Mouse (Mus musculus) hindbrain, embryonic 13.5 days (tissue): ENCODE results near the gene Sec24c. TPM values are rescaled to one million over a fixed set of nuclear protein-coding genes. Genes with fewer than 3 reads are reported as not detected.
A peak's percentile ranks its signal among the peaks of the same experiment; 100 is the strongest.

Source experiments
- ATAC-seq: fragments of 200-750 bp; cut with Nextera tagmentation; 2 replicates; pipeline ENCODE4 v1.8.0; 2017; ENCODE audit warnings: moderate TSS enrichment; ENCODE audit not compliant: low FRiP score
- H3K27ac ChIP-seq: fragments of 300-500 bp; sonication (generic); 2 replicates; pipeline ENCODE4 v1.5.1; 2015; ENCODE audit warnings: inconsistent platforms, mild to moderate bottlenecking, moderate library complexity
- H3K27me3 ChIP-seq: fragments of 300-500 bp; sonication (generic); 2 replicates; pipeline ENCODE4 v1.6.1; 2015; ENCODE audit warnings: mild to moderate bottlenecking, inconsistent platforms
- H3K36me3 ChIP-seq: fragments of 300-500 bp; sonication (generic); 2 replicates; pipeline ENCODE4 v1.6.1; 2015; ENCODE audit warnings: mild to moderate bottlenecking, inconsistent platforms
- H3K4me1 ChIP-seq: fragments of 300-500 bp; sonication (generic); replicated peaks from 2 replicates; pipeline ENCODE4 v1.6.1; 2015; ENCODE audit warnings: inconsistent platforms
- H3K4me2 ChIP-seq: fragments of 300-500 bp; sonication (generic); 2 replicates; pipeline ENCODE4 v1.6.1; 2015; ENCODE audit warnings: inconsistent platforms, mild to moderate bottlenecking, moderate library complexity
- H3K4me3 ChIP-seq: fragments of 300-500 bp; sonication (generic); 2 replicates; pipeline ENCODE4 v1.5.1; 2015; ENCODE audit warnings: mild to moderate bottlenecking, inconsistent platforms
- H3K9ac ChIP-seq: fragments of 300-500 bp; sonication (generic); 2 replicates; pipeline ENCODE4 v1.6.1; 2015; ENCODE audit warnings: mild to moderate bottlenecking, inconsistent platforms
- H3K9me3 ChIP-seq: fragments of 300-500 bp; sonication (generic); 2 replicates; pipeline ENCODE4 v1.6.1; 2016; ENCODE audit warnings: inconsistent platforms
- WGBS: fragments of 180-500 bp; shearing (Covaris S2); methylation state at CpG from one replicate; pipeline ENCODE4 v1.1.7; 2015; 5-methylcytosine and 5-hydroxymethylcytosine counted together
- polyA plus RNA-seq: library from polyadenylated mRNA; unstranded; fragments of >200 nt; fragmentation: Nextera tagmentation; extraction: Ambion mirVana; gene quantifications from 2 replicates; pipeline ENCODE4 v1.2.1, GENCODE M21; 2015

The Sec24c gene
- polyA plus RNA-seq, 1 experiment from 2014 or later: 89.8 TPM

DNA sequence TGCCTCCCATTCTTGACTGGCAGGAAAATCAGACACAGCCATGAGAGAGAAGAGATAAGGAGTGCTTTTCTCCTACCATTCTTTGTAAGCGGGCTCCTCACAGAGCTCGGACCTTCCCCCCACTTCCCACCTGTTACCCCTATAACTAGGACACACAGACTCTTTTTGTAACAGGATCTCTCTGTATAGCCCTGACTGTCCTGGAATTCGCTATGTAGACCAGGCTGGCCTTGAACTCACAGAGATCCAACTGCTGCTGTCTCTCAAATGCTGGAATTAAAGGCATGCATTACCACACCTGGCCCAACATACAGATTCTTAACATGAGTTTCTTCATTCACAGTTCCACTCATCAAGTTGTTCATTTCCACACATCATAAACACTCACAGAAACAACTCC lies 11.4 kb upstream of the Sec24c start:
- no peaks in the 10 kb centered on the region for H3K36me3 ChIP-seq
- H3K4me1 ChIP-seq: peaks cover 17% of the 10 kb centered on the region
- H3K9ac ChIP-seq: peak overlapping the region; percentile 82
- no peaks in the 10 kb centered on the region for H3K9me3 ChIP-seq
- no peak for ATAC-seq
- no peak overlapping the region for H3K4me3 ChIP-seq
- H3K27ac ChIP-seq: no peak overlapping the region
- peak overlapping the region; percentile 74 for H3K4me2 ChIP-seq
- WGBS: 90% methylated on average over 3 of the region's 3 CpGs
- H3K27me3 ChIP-seq: peaks cover 45% of the 10 kb centered on the region

DNA sequence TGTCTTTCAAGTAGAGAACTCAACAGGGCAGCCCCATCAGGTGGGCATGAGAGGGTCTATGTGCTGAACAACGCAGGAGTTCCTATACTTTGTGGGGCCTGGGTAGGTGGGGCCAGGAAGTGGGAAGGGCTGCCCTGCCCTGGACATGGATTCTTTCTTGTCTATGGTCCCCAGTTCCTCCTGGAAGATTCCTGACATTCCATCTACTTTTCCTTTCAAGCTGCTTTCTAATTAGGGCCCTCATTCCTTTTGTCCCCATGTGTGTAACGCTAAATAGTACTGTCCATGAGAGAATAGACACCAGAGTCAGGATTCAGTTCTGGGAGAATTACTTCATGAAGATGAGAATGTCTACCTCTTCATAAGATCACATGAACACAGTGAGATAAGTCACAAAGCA lies 10.5 kb upstream of the Sec24c start:
- H3K27me3 ChIP-seq: peaks cover 53% of the 10 kb centered on the region
- no peaks in the 10 kb centered on the region for H3K9me3 ChIP-seq
- H3K4me1 ChIP-seq: peaks cover 17% of the 10 kb centered on the region
- no peak for ATAC-seq
- H3K36me3 ChIP-seq: no peaks in the 10 kb centered on the region
- no peak overlapping the region for H3K4me2 ChIP-seq
- H3K27ac ChIP-seq: no peak overlapping the region
- H3K9ac ChIP-seq: no peak overlapping the region
- no peak overlapping the region for H3K4me3 ChIP-seq
- 71% methylated on average over 2 of the region's 2 CpGs for WGBS

DNA sequence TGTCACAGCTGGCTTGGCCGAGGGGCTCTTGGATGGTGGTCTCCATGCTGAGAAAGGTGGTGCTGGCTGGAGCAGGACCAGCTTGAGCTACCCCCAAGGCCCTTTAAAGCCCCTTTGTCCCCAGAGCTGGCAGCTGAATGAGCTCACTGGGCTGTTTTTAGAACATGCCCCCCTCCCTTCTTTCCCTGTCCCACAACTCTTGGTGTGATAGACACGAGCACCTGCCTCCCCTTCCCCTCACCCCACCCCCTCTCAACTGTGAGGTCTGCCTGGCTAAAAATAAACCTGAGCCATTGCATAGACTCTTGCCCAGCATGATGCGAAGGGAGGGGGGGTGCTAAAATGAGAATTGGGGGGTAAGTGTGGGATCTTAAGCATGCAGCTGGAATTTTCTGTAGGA lies 9.7 kb upstream of the Sec24c start:
- Histone ChIP-seq H3K4me2 (no peak overlapping the region), H3K27me3 (peaks cover 59% of the 10 kb centered on the region), H3K9ac (0 out of 2 replicates have a peak overlapping the region, but pooled peaks have one; percentile 19), H3K36me3 (no peaks in the 10 kb centered on the region), H3K27ac (no peak overlapping the region), H3K4me1 (peaks cover 17% of the 10 kb centered on the region), H3K9me3 (no peaks in the 10 kb centered on the region), H3K4me3 (no peak overlapping the region)
- no peak for ATAC-seq
- 52% methylated on average over 3 of the region's 3 CpGs for WGBS

DNA sequence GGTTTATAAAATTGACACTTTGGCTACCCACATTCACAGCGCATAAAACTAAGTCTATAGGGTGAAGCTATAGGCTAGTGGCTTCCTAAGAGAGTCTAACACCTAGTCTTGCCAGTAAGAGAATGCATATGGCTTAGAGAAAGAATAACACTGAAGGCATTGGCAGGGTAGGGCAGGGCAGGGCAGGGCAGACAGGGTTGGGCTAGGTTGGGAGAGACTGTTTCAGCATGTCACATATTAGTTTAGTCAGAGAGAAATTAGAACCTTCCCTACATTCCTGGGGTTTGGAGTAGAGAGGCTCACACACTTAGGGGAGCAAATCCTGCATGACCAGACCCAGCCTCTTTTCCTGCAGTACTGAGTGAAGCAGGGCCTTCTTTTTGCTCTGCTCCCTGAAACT lies 6.6 kb upstream of the Sec24c start:
- H3K4me3 ChIP-seq: no peak overlapping the region
- no peaks in the 10 kb centered on the region for H3K9me3 ChIP-seq
- H3K27ac ChIP-seq: no peak overlapping the region
- no peaks in the 10 kb centered on the region for H3K36me3 ChIP-seq
- no peak for ATAC-seq
- 66% methylated on average over 1 of the region's 1 CpGs for WGBS
- H3K9ac ChIP-seq: no peak overlapping the region
- H3K27me3 ChIP-seq: peaks cover 71% of the 10 kb centered on the region
- no peak overlapping the region for H3K4me2 ChIP-seq
- peaks cover 2% of the 10 kb centered on the region for H3K4me1 ChIP-seq

DNA sequence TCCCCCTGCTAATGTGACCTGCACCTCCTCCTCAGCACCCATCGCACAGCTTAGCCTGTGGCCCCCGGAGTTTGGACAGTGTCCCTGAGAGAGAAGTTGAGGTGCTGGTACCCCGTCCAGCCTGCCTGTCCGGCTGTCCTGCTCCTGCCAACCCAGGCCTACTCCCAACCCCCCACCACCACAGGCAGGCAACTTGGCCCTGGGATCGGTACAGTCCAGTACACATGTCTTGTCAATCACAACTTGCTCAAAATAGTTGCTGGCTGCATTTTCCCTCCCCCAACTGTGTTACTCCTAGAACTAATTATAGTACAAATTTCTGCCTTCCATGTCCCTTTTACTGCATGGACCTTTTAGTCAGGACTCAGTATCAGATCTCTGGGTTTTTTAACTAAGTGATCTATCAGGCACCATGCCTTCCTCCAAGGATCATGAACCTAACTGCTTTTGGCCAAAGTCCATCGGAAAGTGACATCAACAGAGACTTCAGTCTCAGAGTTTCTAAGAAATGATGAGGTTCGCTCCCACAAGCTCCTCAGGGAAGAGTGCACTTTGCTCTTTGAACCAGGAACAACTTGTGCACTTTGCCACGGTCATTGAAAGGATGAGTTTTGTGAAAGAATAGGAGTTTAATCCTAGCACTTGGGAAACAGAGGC lies 5.8 kb upstream of the Sec24c start, which contains the start of gene Synpo2l:
TSS of gene Synpo2l (minus strand) at position 201 of the 657 bp plus-strand sequence.
- no peak for ATAC-seq
- no peak within 1 kb of the TSS for H3K27ac ChIP-seq
- no peak within 1 kb of the TSS for H3K4me3 ChIP-seq
- H3K4me1 ChIP-seq: no peaks in the 10 kb centered on the region
- H3K36me3 ChIP-seq: no peaks in the 10 kb centered on the region
- no peak within 1 kb of the TSS for H3K9ac ChIP-seq
- H3K9me3 ChIP-seq: no peaks in the 10 kb centered on the region
- WGBS: 86% methylated on average over 8 of the region's 8 CpGs
- H3K27me3 ChIP-seq: peaks cover 63% of the 10 kb centered on the region
- H3K4me2 ChIP-seq: no peak within 1 kb of the TSS

DNA sequence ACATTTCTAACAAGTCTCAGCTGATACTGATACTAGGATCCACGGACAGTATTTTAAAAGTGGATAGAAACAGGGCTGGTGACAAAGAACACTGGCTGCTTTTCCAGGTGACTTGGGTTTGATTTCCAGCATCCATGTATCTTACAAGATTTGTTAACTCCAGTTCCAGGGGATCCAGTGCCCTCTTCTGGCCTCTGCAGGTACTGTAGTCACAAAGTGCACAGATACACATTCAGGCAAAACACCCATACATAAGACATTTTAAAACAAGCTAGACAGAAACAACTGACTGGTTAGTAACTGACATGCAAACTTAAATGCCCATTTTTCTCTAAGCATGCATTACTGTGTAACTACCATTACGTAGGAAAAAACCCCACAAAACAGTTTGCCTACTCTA lies 1.1 kb upstream of the Sec24c start:
- peaks cover 21% of the 10 kb centered on the region for H3K36me3 ChIP-seq
- ATAC-seq: no peak
- WGBS: 92% methylated on average over 2 of the region's 2 CpGs

DNA sequence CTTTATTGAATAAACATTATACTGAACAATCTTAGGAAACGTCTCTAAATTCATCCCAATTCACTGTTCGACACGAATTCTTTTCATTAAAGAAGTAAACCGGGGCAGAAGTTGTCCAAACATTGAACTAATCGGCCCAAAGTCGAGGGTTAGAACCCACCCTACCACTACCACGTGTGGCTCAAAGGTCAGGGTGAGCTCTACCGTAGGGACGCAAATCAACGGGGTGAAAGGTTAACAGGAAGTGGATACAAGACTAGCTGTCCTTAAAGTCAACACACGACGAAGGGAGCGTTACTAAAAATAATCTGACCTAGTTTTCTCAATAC lies 409 bp upstream of the Sec24c start:
- H3K36me3 ChIP-seq: peaks cover 28% of the 10 kb centered on the region
- H3K27me3 ChIP-seq: peaks cover 24% of the 10 kb centered on the region
- WGBS: 14% methylated on average over 13 of the region's 13 CpGs
- peak overlapping the region; percentile 73 for H3K27ac ChIP-seq
- no peaks in the 10 kb centered on the region for H3K9me3 ChIP-seq
- 0 out of 2 replicates have a peak overlapping the region, but pooled peaks have one; percentile 58 for H3K9ac ChIP-seq
- peak; percentile 82 for ATAC-seq
- peak overlapping the region; percentile 89 for H3K4me3 ChIP-seq
- H3K4me2 ChIP-seq: peak overlapping the region; percentile 72
- H3K4me1 ChIP-seq: peaks cover 22% of the 10 kb centered on the region

More for the DNA sequence above, 1.1 kb upstream of the Sec24c start:
- Histone ChIP-seq H3K27me3 (peaks cover 31% of the 10 kb centered on the region), H3K9me3 (no peaks in the 10 kb centered on the region), H3K9ac (no peak overlapping the region), H3K27ac (no peak overlapping the region), H3K4me2 (peak overlapping the region; percentile 72; the same call in 1 of the 2 replicates), H3K4me1 (peaks cover 22% of the 10 kb centered on the region), H3K4me3 (no peak overlapping the region)

DNA sequence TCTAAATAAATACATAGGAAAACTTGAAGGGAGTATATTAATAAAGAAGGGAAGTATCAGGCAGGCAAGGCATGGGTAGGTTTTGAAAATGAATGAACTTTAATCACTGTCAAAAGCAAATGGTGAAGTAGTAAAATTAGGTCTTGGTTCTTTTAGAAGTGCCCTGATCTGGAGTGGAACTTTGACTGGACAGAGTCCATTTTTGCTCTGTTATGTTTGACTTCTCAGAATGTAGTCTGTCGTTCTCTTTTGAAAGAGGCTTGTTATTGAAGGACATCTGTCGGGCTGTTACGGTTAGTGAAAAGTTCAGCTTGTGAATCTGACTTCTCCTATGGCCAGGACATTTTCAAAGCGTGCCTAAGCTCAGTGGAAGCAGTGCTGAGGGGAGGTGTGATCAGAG lies 3.8 kb downstream of the Sec24c start:
- Histone ChIP-seq H3K4me1 (peaks cover 22% of the 10 kb centered on the region), H3K27me3 (no peaks in the 10 kb centered on the region), H3K36me3 (peaks cover 70% of the 10 kb centered on the region), H3K9me3 (no peaks in the 10 kb centered on the region), H3K27ac (no peak overlapping the region), H3K4me2 (no peak overlapping the region), H3K9ac (no peak overlapping the region), H3K4me3 (no peak overlapping the region)
- ATAC-seq: no peak
- WGBS: 95% methylated on average over 4 of the region's 4 CpGs

DNA sequence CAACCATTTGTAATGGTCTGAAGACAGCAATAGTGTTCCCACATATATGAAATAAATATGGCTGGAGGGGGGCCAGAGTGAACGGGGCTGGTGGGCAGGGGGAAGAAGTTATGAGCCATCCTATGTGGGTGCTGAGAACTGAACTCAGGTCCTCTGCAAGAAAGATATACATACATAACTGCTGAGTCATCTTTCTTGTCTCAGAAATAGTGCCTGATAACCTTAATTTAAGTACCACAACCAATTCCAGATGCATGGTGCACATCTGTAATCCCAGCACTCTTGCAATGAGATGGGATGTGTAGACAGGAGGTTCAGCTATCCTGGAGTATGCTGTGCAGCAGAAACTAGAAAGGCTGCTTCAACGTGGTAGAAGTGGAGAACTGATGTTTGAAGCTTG lies 7.6 kb downstream of the Sec24c start:
- H3K9ac ChIP-seq: no peak overlapping the region
- no peaks in the 10 kb centered on the region for H3K27me3 ChIP-seq
- 0 out of 2 replicates have a peak, but pooled peaks cover 1% of the 10 kb centered on the region for H3K4me1 ChIP-seq
- whole genome bisulfite sequencing: 91% methylated on average over 2 of the region's 2 CpGs
- H3K4me3 ChIP-seq: no peak overlapping the region
- H3K27ac ChIP-seq: no peak overlapping the region
- ATAC-seq: no peak
- no peak overlapping the region for H3K4me2 ChIP-seq
- no peaks in the 10 kb centered on the region for H3K9me3 ChIP-seq
- peaks cover 99% of the 10 kb centered on the region for H3K36me3 ChIP-seq

DNA sequence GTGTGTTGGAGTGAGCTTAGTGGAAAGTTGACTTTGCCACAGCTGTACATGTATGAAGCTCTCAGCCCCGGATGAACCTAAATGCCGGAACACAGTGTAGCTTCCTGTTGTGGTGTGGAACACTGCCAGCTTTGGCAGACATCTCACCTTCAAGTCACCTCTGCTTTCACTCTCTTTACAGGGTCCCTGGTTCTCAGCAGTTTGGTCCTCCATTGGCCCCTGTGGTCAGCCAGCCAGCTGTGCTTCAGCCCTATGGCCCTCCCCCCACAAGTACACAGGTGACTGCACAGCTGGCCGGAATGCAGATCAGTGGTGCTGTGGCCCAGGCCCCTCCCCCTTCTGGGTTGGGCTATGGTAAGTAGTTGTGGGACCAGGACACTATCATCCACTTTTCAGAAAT lies 8.4 kb downstream of the Sec24c start:
- peaks cover 100% of the 10 kb centered on the region for H3K36me3 ChIP-seq
- WGBS: 85% methylated on average over 3 of the region's 3 CpGs

DNA sequence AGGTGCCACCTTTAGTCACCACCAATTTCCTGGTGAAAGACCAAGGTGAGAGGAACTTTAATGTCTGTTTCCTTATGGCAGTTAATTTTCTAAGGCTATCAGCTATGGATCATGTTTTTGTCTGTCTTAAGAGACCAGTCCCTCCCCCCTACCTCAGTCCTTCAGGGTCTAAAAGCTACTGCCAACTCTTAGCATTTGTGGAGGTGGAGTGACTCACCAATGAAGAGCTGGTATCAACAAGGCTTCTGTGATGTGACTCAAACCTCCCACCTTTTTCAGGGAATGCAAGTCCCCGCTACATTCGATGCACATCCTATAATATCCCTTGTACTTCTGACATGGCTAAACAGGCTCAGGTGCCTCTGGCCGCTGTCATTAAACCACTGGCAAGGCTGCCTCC lies 12.5 kb downstream of the Sec24c start:
- no peak overlapping the region for H3K4me2 ChIP-seq
- no peaks in the 10 kb centered on the region for H3K27me3 ChIP-seq
- no peak overlapping the region for H3K27ac ChIP-seq
- H3K4me1 ChIP-seq: no peaks in the 10 kb centered on the region
- H3K9me3 ChIP-seq: no peaks in the 10 kb centered on the region
- ATAC-seq: no peak
- peaks cover 100% of the 10 kb centered on the region for H3K36me3 ChIP-seq
- 96% methylated on average over 3 of the region's 3 CpGs for WGBS
- no peak overlapping the region for H3K4me3 ChIP-seq
- H3K9ac ChIP-seq: no peak overlapping the region

More for the DNA sequence above, 8.4 kb downstream of the Sec24c start:
- no peaks in the 10 kb centered on the region for H3K9me3 ChIP-seq
- no peak overlapping the region for H3K4me2 ChIP-seq
- no peak overlapping the region for H3K9ac ChIP-seq
- no peaks in the 10 kb centered on the region for H3K4me1 ChIP-seq
- H3K4me3 ChIP-seq: no peak overlapping the region
- no peak for ATAC-seq
- no peaks in the 10 kb centered on the region for H3K27me3 ChIP-seq
- H3K27ac ChIP-seq: no peak overlapping the region

DNA sequence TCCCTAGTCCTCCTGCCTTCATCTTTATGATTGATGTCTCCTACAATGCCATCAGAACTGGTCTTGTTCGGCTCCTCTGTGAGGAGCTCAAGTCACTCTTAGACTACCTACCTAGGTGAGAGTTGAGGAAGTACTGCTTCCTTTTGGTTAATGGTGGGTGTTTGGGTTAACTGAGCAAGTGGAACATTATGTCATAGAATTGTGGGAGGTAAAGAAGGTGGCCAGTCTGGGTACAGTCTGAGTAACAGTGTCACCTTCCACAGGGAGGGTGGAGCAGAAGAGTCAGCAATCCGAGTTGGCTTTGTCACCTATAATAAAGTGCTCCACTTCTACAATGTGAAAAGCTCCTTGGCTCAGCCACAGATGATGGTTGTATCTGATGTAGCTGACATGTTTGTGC lies 14.9 kb downstream of the Sec24c start:
- H3K36me3 ChIP-seq: peaks cover 100% of the 10 kb centered on the region
- ATAC-seq: no peak
- WGBS: 88% methylated on average over 2 of the region's 2 CpGs

DNA sequence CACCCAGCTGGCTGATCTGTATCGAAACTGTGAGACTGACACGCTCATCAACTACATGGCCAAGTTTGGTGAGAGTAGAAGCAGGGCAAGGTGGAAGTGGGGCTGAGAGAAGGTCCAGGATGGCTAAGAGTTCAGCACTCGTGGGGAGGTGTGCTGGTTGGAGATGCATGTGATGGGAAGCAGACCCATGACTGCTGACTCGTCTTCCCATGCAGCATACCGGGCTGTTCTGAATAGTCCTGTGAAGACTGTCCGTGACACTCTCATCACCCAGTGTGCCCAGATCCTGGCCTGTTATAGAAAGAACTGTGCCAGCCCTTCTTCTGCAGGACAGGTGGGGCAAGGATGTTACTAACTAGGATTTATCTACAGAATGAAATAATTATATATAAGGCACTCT lies 17.7 kb downstream of the Sec24c start:
- no peak overlapping the region for H3K4me2 ChIP-seq
- no peak for ATAC-seq
- H3K9me3 ChIP-seq: no peaks in the 10 kb centered on the region
- H3K9ac ChIP-seq: no peak overlapping the region
- no peak overlapping the region for H3K4me3 ChIP-seq
- H3K27ac ChIP-seq: no peak overlapping the region
- 91% methylated on average over 6 of the region's 6 CpGs for WGBS
- H3K4me1 ChIP-seq: peaks cover 20% of the 10 kb centered on the region
- H3K27me3 ChIP-seq: no peaks in the 10 kb centered on the region
- H3K36me3 ChIP-seq: peaks cover 76% of the 10 kb centered on the region

More for the DNA sequence above, 14.9 kb downstream of the Sec24c start:
- no peak overlapping the region for H3K4me3 ChIP-seq
- no peaks in the 10 kb centered on the region for H3K9me3 ChIP-seq
- peaks cover 4% of the 10 kb centered on the region for H3K4me1 ChIP-seq
- no peak overlapping the region for H3K9ac ChIP-seq
- H3K27me3 ChIP-seq: no peaks in the 10 kb centered on the region
- H3K4me2 ChIP-seq: no peak overlapping the region
- no peak overlapping the region for H3K27ac ChIP-seq
